Comparison of ENCODE assay signal across 19 mouse cellular contexts in the genomic region with DNA sequence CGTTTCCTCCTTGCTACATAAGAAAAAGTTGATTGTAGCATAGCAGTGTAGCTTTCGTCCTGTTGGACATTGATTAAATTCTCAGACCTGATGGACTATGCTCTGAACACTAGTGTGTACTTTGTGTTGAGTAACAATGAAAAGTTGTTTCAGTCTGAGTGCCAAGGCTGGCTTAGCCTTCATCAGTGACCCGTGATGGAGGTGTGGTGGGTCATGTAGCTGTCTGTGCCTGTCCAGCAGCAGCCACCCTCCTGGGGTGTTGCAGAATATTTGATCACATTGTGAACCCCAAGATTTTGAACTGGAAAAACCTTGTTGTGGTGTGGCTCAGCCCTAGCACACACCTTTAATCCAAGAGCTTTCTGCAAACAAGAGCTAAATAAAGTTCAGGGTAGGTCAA.
DNase-seq lines count a peak whose midpoint lies in the region; ATAC-seq and TF ChIP-seq lines count a peak whose summit lies in the region.
"Had no signal": no experiment of that assay in that cellular context is flagged by ENCODE, and none has a peak within 500 bp of the region (broad histone marks: within the 10 kb centered on the region; RNA-seq: fewer than 3 reads in every experiment).

No protein-coding gene starts in this region.

- ATAC-seq in kidney, embryonic 16.5 days (ENCODE audit: low FRiP score, low TSS enrichment) = 0 out of 2 replicates have a peak, but pooled peaks have one; percentile 31
- peak; percentile 85 for ATAC-seq in liver, embryonic 15.5 days (ENCODE audit: insufficient read depth)
- ATAC-seq: hindbrain, embryonic 16.5 days; intestine, embryonic 15.5 days; midbrain, embryonic 13.5 days had no signal

- H3K9me3 ChIP-seq in kidney, embryonic 16.5 days (ENCODE audit: low read length) = no peaks in the 10 kb centered on the region
- H3K9me3 ChIP-seq in liver, embryonic 15.5 days (replicated peaks) = no peaks in the 10 kb centered on the region
- H3K9me3 ChIP-seq: embryonic facial prominence, embryonic 13.5 days; forebrain, embryonic 12.5 days; intestine, embryonic 15.5 days; megakaryocyte, embryonic 14.5 days; midbrain, embryonic 13.5 days had no signal

- DNase-seq in kidney, adult 8-10 months = peak; percentile 81 to 88
- peak; percentile 11 for DNase-seq in liver
- no peak for DNase-seq in gastrocnemius, adult 2 months
- no peak for DNase-seq in lung, postnatal 4 days
- no peak for DNase-seq in adrenal gland, adult 8-10 months
- DNase-seq: adrenal gland, adult 2 months; cerebellum, adult 2 months; cerebellum, postnatal 36 days; embryo, embryonic 11 days; lung, adult 2 months had no signal

- no peak for TF ChIP-seq CTCF in gastrocnemius, adult 2 months (IDR thresholded peaks at IDR 0.05)

- no peak overlapping the region for H3K27ac ChIP-seq in kidney, embryonic 16.5 days (ENCODE audit: low read length)
- H3K27ac ChIP-seq in liver, embryonic 15.5 days (replicated peaks) = peak overlapping the region; percentile 64
- no peak overlapping the region for H3K27ac ChIP-seq in gastrocnemius, adult 2 months
- H3K27ac ChIP-seq: forebrain, embryonic 12.5 days; intestine, embryonic 15.5 days; midbrain, embryonic 13.5 days had no signal

- no peak overlapping the region for H3K4me3 ChIP-seq in kidney, embryonic 16.5 days (ENCODE audit: low read length)
- H3K4me3 ChIP-seq in liver, embryonic 15.5 days (replicated peaks) = no peak overlapping the region
- H3K4me3 ChIP-seq in gastrocnemius, adult 2 months = no peak overlapping the region
- H3K4me3 ChIP-seq: embryonic facial prominence, embryonic 13.5 days; erythroblast, embryonic 14.5 days; forebrain, embryonic 12.5 days; intestine, embryonic 15.5 days; megakaryocyte, embryonic 14.5 days; midbrain, embryonic 13.5 days had no signal

- H3K36me3 ChIP-seq in kidney, embryonic 16.5 days (ENCODE audit: insufficient read depth, low read length) = no peaks in the 10 kb centered on the region
- H3K36me3 ChIP-seq in liver, embryonic 15.5 days (replicated peaks) = no peaks in the 10 kb centered on the region
- H3K36me3 ChIP-seq: embryonic facial prominence, embryonic 13.5 days; forebrain, embryonic 12.5 days; intestine, embryonic 15.5 days; midbrain, embryonic 13.5 days had no signal

- peaks cover 4% of the 10 kb centered on the region; the same call in 1 of the 2 replicates for H3K4me1 ChIP-seq in kidney, embryonic 16.5 days (ENCODE audit: insufficient read depth, low read length)
- H3K4me1 ChIP-seq in liver, embryonic 15.5 days (replicated peaks) = no peaks in the 10 kb centered on the region; the same call in none of the 2 replicates
- H3K4me1 ChIP-seq: forebrain, embryonic 12.5 days; intestine, embryonic 15.5 days had no signal

- no peak overlapping the region for H3K9ac ChIP-seq in kidney, embryonic 16.5 days (replicated peaks; ENCODE audit: low read length)
- H3K9ac ChIP-seq in liver, embryonic 15.5 days = no peak overlapping the region
- H3K9ac ChIP-seq: embryonic facial prominence, embryonic 13.5 days; forebrain, embryonic 12.5 days; intestine, embryonic 15.5 days; midbrain, embryonic 13.5 days had no signal

- no peaks in the 10 kb centered on the region for H3K27me3 ChIP-seq in kidney, embryonic 16.5 days (ENCODE audit: insufficient read depth, low read length)
- no peaks in the 10 kb centered on the region for H3K27me3 ChIP-seq in liver, embryonic 15.5 days
- H3K27me3 ChIP-seq: embryonic facial prominence, embryonic 13.5 days; forebrain, embryonic 12.5 days; intestine, embryonic 15.5 days; midbrain, embryonic 13.5 days had no signal

- WGBS in kidney, embryonic 16.5 days = 63% methylated on average over 3 of the region's 3 CpGs
- WGBS in liver, embryonic 15.5 days (ENCODE audit: insufficient replicate concordance) = 46% methylated on average over 3 of the region's 3 CpGs

- H3K4me2 ChIP-seq in kidney, embryonic 16.5 days (replicated peaks; ENCODE audit: low read depth, low read length) = no peak overlapping the region
- H3K4me2 ChIP-seq in liver, embryonic 15.5 days = no peak overlapping the region
- H3K4me2 ChIP-seq: embryonic facial prominence, embryonic 13.5 days; forebrain, embryonic 12.5 days; intestine, embryonic 15.5 days; midbrain, embryonic 13.5 days had no signal

- intact Hi-C loops in gastrocnemius, adult 2 months (cut with DNase I) = no loop called here

Comparison
In these comparisons a context has a peak if more than half of its experiments do, and no peak if none do; other contexts are left out.
1. DNase-seq: peak in kidney, adult 8-10 months (2 of 2) and liver (single experiment); none in gastrocnemius, adult 2 months (single experiment), lung, postnatal 4 days (0 of 2) and adrenal gland, adult 8-10 months (single experiment).